Comparison of ENCODE assay signal across 8 mouse cellular contexts in genomic region chr19:45475928-45476553, GRCm38 (mm10).
A peak's percentile ranks its signal among the peaks of the same experiment; 100 is the strongest.
DNase-seq lines count a peak whose midpoint lies in the region; ATAC-seq lines count a peak whose summit lies in the region.

No protein-coding gene starts in this region.

- ATAC-seq in forebrain, embryonic 11.5 days (replicated peaks; ENCODE audit: low FRiP score): no peak
- peak; percentile 81 for ATAC-seq in limb, embryonic 13.5 days (ENCODE audit: low FRiP score, low read depth)

- H3K27ac ChIP-seq in forebrain, embryonic 11.5 days (ENCODE audit: low read depth, low read length): 0 out of 2 replicates have a peak overlapping the region, but pooled peaks have one; percentile 21
- H3K27ac ChIP-seq in limb, embryonic 13.5 days: peak overlapping the region; percentile 8; the same call in 1 of the 2 replicates

- peak overlapping the region; percentile 24; the same call in 1 of the 2 replicates for H3K4me2 ChIP-seq in forebrain, embryonic 11.5 days (ENCODE audit: low read depth, low read length, severe bottlenecking)
- peak overlapping the region; percentile 55 for H3K4me2 ChIP-seq in limb, embryonic 13.5 days (replicated peaks)

- peak; percentile 19 for DNase-seq in adrenal gland, postnatal 10 days
- DNase-seq in adrenal gland, adult 8-10 months: no peak
- DNase-seq in MN1 (ENCODE audit: low spot score): peak; percentile 65
- no peak for DNase-seq in forebrain, embryonic 11.5 days (ENCODE audit: low spot score)
- DNase-seq in retina, postnatal 1 day: peak; percentile 65
- DNase-seq in ovary, postnatal 36 days (ENCODE audit: low spot score): no peak
- no peak for DNase-seq in adrenal gland, postnatal 36 days

- H3K4me3 ChIP-seq in forebrain, embryonic 11.5 days (ENCODE audit: low read depth, low read length): no peak overlapping the region
- H3K4me3 ChIP-seq in limb, embryonic 13.5 days: peak overlapping the region; percentile 15

- 33% methylated on average over 24 of the region's 24 CpGs for WGBS in forebrain, embryonic 11.5 days
- 14% methylated on average over 24 of the region's 24 CpGs for WGBS in limb, embryonic 13.5 days

- H3K9me3 ChIP-seq in forebrain, embryonic 11.5 days (ENCODE audit: control insufficient read depth, low read length): no peaks in the 10 kb centered on the region
- no peaks in the 10 kb centered on the region for H3K9me3 ChIP-seq in limb, embryonic 13.5 days

- no peak overlapping the region for H3K9ac ChIP-seq in forebrain, embryonic 11.5 days (ENCODE audit: low read length)
- H3K9ac ChIP-seq in limb, embryonic 13.5 days: peak overlapping the region; percentile 31; the same call in 1 of the 2 replicates

- H3K4me1 ChIP-seq in forebrain, embryonic 11.5 days (replicated peaks; ENCODE audit: control insufficient read depth, insufficient read depth, low read length): peaks cover 4% of the 10 kb centered on the region
- H3K4me1 ChIP-seq in limb, embryonic 13.5 days: peaks cover 59% of the 10 kb centered on the region

- no peaks in the 10 kb centered on the region for H3K27me3 ChIP-seq in forebrain, embryonic 11.5 days (ENCODE audit: control insufficient read depth, insufficient read depth, low read length)
- H3K27me3 ChIP-seq in limb, embryonic 13.5 days: peaks cover 13% of the 10 kb centered on the region; the same call in 1 of the 2 replicates

- H3K36me3 ChIP-seq in forebrain, embryonic 11.5 days (ENCODE audit: control insufficient read depth, insufficient read depth, low read length): no peaks in the 10 kb centered on the region
- H3K36me3 ChIP-seq in limb, embryonic 13.5 days: peaks cover 6% of the 10 kb centered on the region

Comparison
In these comparisons a context has a peak if more than half of its experiments do, and no peak if none do; other contexts are left out.
1. DNase-seq: peak in adrenal gland, postnatal 10 days (single experiment), MN1 (single experiment) and retina, postnatal 1 day (single experiment); none in adrenal gland, adult 8-10 months (single experiment), forebrain, embryonic 11.5 days (single experiment), ovary, postnatal 36 days (single experiment) and adrenal gland, postnatal 36 days (0 of 2).